Mouse (Mus musculus): Measurements from ENCODE around the gene Jazf1.

Gene Jazf1

GRCm38 (mm10) chr6:52860713-52861112 lies 207.7 kb downstream of the Jazf1 start:
- DNase-seq (ENCODE audit: extremely low read depth, low read depth, low spot score), result no peak

GRCm38 (mm10) chr6:52858911-52859431 lies 209.5 kb downstream of the Jazf1 start:
- no peak for DNase-seq (ENCODE audit: extremely low read depth, low read depth, low spot score)

GRCm38 (mm10) chr6:52852404-52853107 lies 215.9 kb downstream of the Jazf1 start:
- no peak for DNase-seq (ENCODE audit: extremely low read depth, low read depth, low spot score)

- DNase-seq (ENCODE audit: extremely low read depth, low read depth, low spot score), result no peak
Observed at GRCm38 (mm10) chr6:52851975-52852374, 216.5 kb downstream of the Jazf1 start.

GRCm38 (mm10) chr6:52851019-52851418 lies 217.4 kb downstream of the Jazf1 start:
- no peak for DNase-seq (ENCODE audit: extremely low read depth, low read depth, low spot score)

GRCm38 (mm10) chr6:52848199-52848598 lies 220.2 kb downstream of the Jazf1 start:
- no peak for DNase-seq (ENCODE audit: extremely low read depth, low read depth, low spot score)

GRCm38 (mm10) chr6:52846314-52846713 lies 222.1 kb downstream of the Jazf1 start:
- DNase-seq (ENCODE audit: extremely low read depth, low read depth, low spot score), result no peak

GRCm38 (mm10) chr6:52844741-52845140 lies 223.7 kb downstream of the Jazf1 start:
- no peak for DNase-seq (ENCODE audit: extremely low read depth, low read depth, low spot score)

- no peak for DNase-seq (ENCODE audit: extremely low read depth, low read depth, low spot score)
Observed at GRCm38 (mm10) chr6:52843027-52843426, 225.4 kb downstream of the Jazf1 start.

- DNase-seq (ENCODE audit: extremely low read depth, low read depth, low spot score), result no peak
Observed at GRCm38 (mm10) chr6:52842598-52842997, 225.8 kb downstream of the Jazf1 start.

GRCm38 (mm10) chr6:52841611-52842010 lies 226.8 kb downstream of the Jazf1 start:
- DNase-seq (ENCODE audit: extremely low read depth, low read depth, low spot score), result no peak

GRCm38 (mm10) chr6:52840589-52841044 lies 227.8 kb downstream of the Jazf1 start:
- DNase-seq (ENCODE audit: extremely low read depth, low read depth, low spot score), result no peak

GRCm38 (mm10) chr6:52838691-52839090 lies 229.7 kb downstream of the Jazf1 start:
- peak; percentile 30 for DNase-seq (ENCODE audit: extremely low read depth, low read depth, low spot score)

GRCm38 (mm10) chr6:52837792-52838191 lies 230.6 kb downstream of the Jazf1 start:
- no peak for DNase-seq (ENCODE audit: extremely low read depth, low read depth, low spot score)

GRCm38 (mm10) chr6:52836201-52836950 lies 232.1 kb downstream of the Jazf1 start:
- DNase-seq (ENCODE audit: extremely low read depth, low read depth, low spot score), result no peak

- DNase-seq (ENCODE audit: extremely low read depth, low read depth, low spot score), result no peak
Observed at GRCm38 (mm10) chr6:52827752-52828277, 240.6 kb downstream of the Jazf1 start.

- DNase-seq (ENCODE audit: extremely low read depth, low read depth, low spot score), result peak; percentile 33
Observed at GRCm38 (mm10) chr6:52825535-52825934, 242.9 kb downstream of the Jazf1 start.

- no peak for DNase-seq (ENCODE audit: extremely low read depth, low read depth, low spot score)
Observed at GRCm38 (mm10) chr6:52824977-52825482, 243.4 kb downstream of the Jazf1 start.

GRCm38 (mm10) chr6:52823064-52823463 lies 245.4 kb downstream of the Jazf1 start:
- DNase-seq (ENCODE audit: extremely low read depth, low read depth, low spot score), result no peak

GRCm38 (mm10) chr6:52822625-52823024 lies 245.8 kb downstream of the Jazf1 start:
- DNase-seq (ENCODE audit: extremely low read depth, low read depth, low spot score), result no peak

- no peak for DNase-seq (ENCODE audit: extremely low read depth, low read depth, low spot score)
Observed at GRCm38 (mm10) chr6:52819353-52819752, 249.1 kb downstream of the Jazf1 start.

GRCm38 (mm10) chr6:52818041-52818440 lies 250.4 kb downstream of the Jazf1 start:
- DNase-seq (ENCODE audit: extremely low read depth, low read depth, low spot score), result no peak
